Mouse (Mus musculus) olfactory bulb, adult 2 months (tissue): ENCODE data around the gene Slc26a1.

Source experiments
- CTCF ChIP-seq: fragments of 200-500 bp; IDR thresholded peaks from 2 replicates; pipeline ENCODE4 v1.5.1; 2012; ENCODE audit warnings: low read depth, mild to moderate bottlenecking, low read length, moderate library complexity; ENCODE audit not compliant: insufficient read depth
- POLR2A ChIP-seq: fragments of 200-500 bp; IDR thresholded peaks from 2 replicates; pipeline ENCODE4 v1.6.1; 2012; ENCODE audit warnings: mild to moderate bottlenecking, low read depth, low read length, moderate library complexity; ENCODE audit not compliant: insufficient read depth

GRCm38 (mm10) chr5:108697341-108697753, 22.0 kb upstream of the Slc26a1 start:
- no peak for TF ChIP-seq CTCF
- no peak for TF ChIP-seq POLR2A
